Comparison of ENCODE assay signal across 28 mouse cellular contexts in genomic region chr13:110649378-110649777, GRCm38 (mm10).
A peak's percentile ranks its signal among the peaks of the same experiment; 100 is the strongest.
DNase-seq lines count a peak whose midpoint lies in the region; ATAC-seq and TF ChIP-seq lines count a peak whose summit lies in the region.
"Had no signal": no experiment of that assay in that cellular context is flagged by ENCODE, and none has a peak within 500 bp of the region (broad histone marks: within the 10 kb centered on the region; RNA-seq: fewer than 3 reads in every experiment).

No protein-coding gene starts in this region.

- H3K27me3 ChIP-seq in forebrain, embryonic 14.5 days (replicated peaks; ENCODE audit: control insufficient read depth, insufficient read depth, low read length), result no peaks in the 10 kb centered on the region
- H3K27me3 ChIP-seq in forebrain, embryonic 10.5 days (ENCODE audit: poor library complexity, severe bottlenecking), result no peaks in the 10 kb centered on the region
- H3K27me3 ChIP-seq in midbrain, embryonic 11.5 days (ENCODE audit: control insufficient read depth, insufficient read depth, low read length), result no peaks in the 10 kb centered on the region; the same call in 1 of the 2 replicates
- H3K27me3 ChIP-seq in midbrain, embryonic 10.5 days (ENCODE audit: low read depth, poor library complexity, severe bottlenecking), result 0 out of 2 replicates have a peak, but pooled peaks cover 6% of the 10 kb centered on the region
- no peaks in the 10 kb centered on the region for H3K27me3 ChIP-seq in forebrain, embryonic 16.5 days (replicated peaks; ENCODE audit: control insufficient read depth, insufficient read depth, low read length)
- H3K27me3 ChIP-seq in midbrain, postnatal 0 days (ENCODE audit: insufficient read depth, low read length), result no peaks in the 10 kb centered on the region
- H3K27me3 ChIP-seq: CH12.LX; embryonic facial prominence, embryonic 12.5 days; embryonic facial prominence, embryonic 15.5 days; heart, embryonic 13.5 days; Patski had no signal

- no peak overlapping the region for H3K9ac ChIP-seq in forebrain, embryonic 14.5 days (ENCODE audit: low read length)
- no peak overlapping the region for H3K9ac ChIP-seq in midbrain, embryonic 11.5 days (ENCODE audit: low read length)
- no peak overlapping the region for H3K9ac ChIP-seq in forebrain, embryonic 16.5 days (replicated peaks; ENCODE audit: low read depth, low read length)
- no peak overlapping the region for H3K9ac ChIP-seq in midbrain, postnatal 0 days (replicated peaks; ENCODE audit: low read length, poor library complexity, severe bottlenecking)
- H3K9ac ChIP-seq: embryonic facial prominence, embryonic 12.5 days; embryonic facial prominence, embryonic 15.5 days; heart, embryonic 13.5 days; hindbrain, embryonic 14.5 days had no signal

- WGBS in forebrain, embryonic 14.5 days, result 56% methylated on average over 1 of the region's 1 CpGs
- WGBS in forebrain, embryonic 10.5 days, result 62% methylated on average over 1 of the region's 1 CpGs
- WGBS in midbrain, embryonic 11.5 days, result 58% methylated on average over 1 of the region's 1 CpGs
- WGBS in midbrain, embryonic 10.5 days, result 72% methylated on average over 1 of the region's 1 CpGs
- WGBS in forebrain, embryonic 16.5 days, result 62% methylated on average over 1 of the region's 1 CpGs
- WGBS in midbrain, postnatal 0 days, result 38% methylated on average over 1 of the region's 1 CpGs

- no peak overlapping the region for H3K4me2 ChIP-seq in forebrain, embryonic 14.5 days (ENCODE audit: low read length)
- H3K4me2 ChIP-seq in midbrain, embryonic 11.5 days, result no peak overlapping the region
- no peak overlapping the region for H3K4me2 ChIP-seq in forebrain, embryonic 16.5 days (ENCODE audit: low read length)
- H3K4me2 ChIP-seq in midbrain, postnatal 0 days (ENCODE audit: low read depth, low read length, poor library complexity, severe bottlenecking), result no peak overlapping the region
- H3K4me2 ChIP-seq: embryonic facial prominence, embryonic 12.5 days; embryonic facial prominence, embryonic 15.5 days; heart, embryonic 13.5 days; hindbrain, embryonic 14.5 days had no signal

- ATAC-seq in forebrain, embryonic 14.5 days, result peak; percentile 25; the same call in 1 of the 2 replicates
- ATAC-seq in midbrain, embryonic 11.5 days (ENCODE audit: low FRiP score), result no peak; the same call in 1 of the 2 replicates
- ATAC-seq in forebrain, embryonic 16.5 days, result peak; percentile 24; the same call in 1 of the 2 replicates
- no peak for ATAC-seq in midbrain, postnatal 0 days (ENCODE audit: low FRiP score)
- ATAC-seq: inflammation-experienced regulatory T-cells, adult 6 months; Patski had no signal

- no peaks in the 10 kb centered on the region for H3K36me3 ChIP-seq in forebrain, embryonic 14.5 days (ENCODE audit: control insufficient read depth, insufficient read depth, low read length)
- no peaks in the 10 kb centered on the region for H3K36me3 ChIP-seq in forebrain, embryonic 10.5 days (replicated peaks)
- no peaks in the 10 kb centered on the region for H3K36me3 ChIP-seq in midbrain, embryonic 11.5 days (ENCODE audit: control insufficient read depth, insufficient read depth, low read length)
- H3K36me3 ChIP-seq in midbrain, embryonic 10.5 days, result no peaks in the 10 kb centered on the region
- no peaks in the 10 kb centered on the region for H3K36me3 ChIP-seq in forebrain, embryonic 16.5 days (ENCODE audit: control insufficient read depth, insufficient read depth)
- H3K36me3 ChIP-seq in midbrain, postnatal 0 days (ENCODE audit: insufficient read depth, low read length), result no peaks in the 10 kb centered on the region
- H3K36me3 ChIP-seq: embryonic facial prominence, embryonic 12.5 days; embryonic facial prominence, embryonic 15.5 days; G1E; heart, embryonic 10.5 days; heart, embryonic 13.5 days had no signal

- H3K9me3 ChIP-seq in forebrain, embryonic 14.5 days (replicated peaks; ENCODE audit: control insufficient read depth, low read length), result no peaks in the 10 kb centered on the region
- H3K9me3 ChIP-seq in forebrain, embryonic 10.5 days, result no peaks in the 10 kb centered on the region
- no peaks in the 10 kb centered on the region for H3K9me3 ChIP-seq in midbrain, embryonic 11.5 days (ENCODE audit: control insufficient read depth, low read length)
- H3K9me3 ChIP-seq in midbrain, embryonic 10.5 days (replicated peaks), result no peaks in the 10 kb centered on the region; the same call in 1 of the 2 replicates
- H3K9me3 ChIP-seq in forebrain, embryonic 16.5 days (ENCODE audit: control insufficient read depth, low read length), result no peaks in the 10 kb centered on the region
- no peaks in the 10 kb centered on the region for H3K9me3 ChIP-seq in midbrain, postnatal 0 days (ENCODE audit: low read length)
- H3K9me3 ChIP-seq: embryonic facial prominence, embryonic 12.5 days; embryonic facial prominence, embryonic 15.5 days; heart, embryonic 10.5 days; heart, embryonic 13.5 days had no signal

- H3K4me3 ChIP-seq in forebrain, embryonic 14.5 days (ENCODE audit: low read depth, low read length), result no peak overlapping the region
- no peak overlapping the region for H3K4me3 ChIP-seq in forebrain, embryonic 10.5 days
- H3K4me3 ChIP-seq in midbrain, embryonic 11.5 days (ENCODE audit: low read depth, low read length), result no peak overlapping the region
- H3K4me3 ChIP-seq in midbrain, embryonic 10.5 days, result no peak overlapping the region
- no peak overlapping the region for H3K4me3 ChIP-seq in forebrain, embryonic 16.5 days (replicated peaks; ENCODE audit: low read length)
- H3K4me3 ChIP-seq in midbrain, postnatal 0 days (ENCODE audit: low read depth, low read length), result no peak overlapping the region
- H3K4me3 ChIP-seq: embryonic facial prominence, embryonic 12.5 days; embryonic facial prominence, embryonic 15.5 days; heart, adult 2 months; heart, embryonic 10.5 days; heart, embryonic 13.5 days had no signal

- H3K4me1 ChIP-seq in forebrain, embryonic 14.5 days (ENCODE audit: control insufficient read depth, insufficient read depth, low read length), result no peaks in the 10 kb centered on the region
- H3K4me1 ChIP-seq in forebrain, embryonic 10.5 days, result peaks cover 8% of the 10 kb centered on the region
- H3K4me1 ChIP-seq in midbrain, embryonic 11.5 days (ENCODE audit: control insufficient read depth, insufficient read depth, low read length), result peaks cover 8% of the 10 kb centered on the region
- H3K4me1 ChIP-seq in midbrain, embryonic 10.5 days, result peaks cover 18% of the 10 kb centered on the region
- peaks cover 8% of the 10 kb centered on the region for H3K4me1 ChIP-seq in forebrain, embryonic 16.5 days (replicated peaks; ENCODE audit: control insufficient read depth, insufficient read depth, low read length)
- no peaks in the 10 kb centered on the region for H3K4me1 ChIP-seq in midbrain, postnatal 0 days (ENCODE audit: insufficient read depth, low read length)
- H3K4me1 ChIP-seq: embryonic facial prominence, embryonic 12.5 days; embryonic facial prominence, embryonic 15.5 days; heart, embryonic 10.5 days; heart, embryonic 13.5 days had no signal

- no peak for TF ChIP-seq CTCF in midbrain, postnatal 0 days (IDR thresholded peaks at IDR 0.05)

- no peak overlapping the region for H3K27ac ChIP-seq in forebrain, embryonic 14.5 days (ENCODE audit: low read depth, low read length)
- no peak overlapping the region for H3K27ac ChIP-seq in forebrain, embryonic 10.5 days
- H3K27ac ChIP-seq in midbrain, embryonic 11.5 days (ENCODE audit: low read depth, low read length), result no peak overlapping the region
- no peak overlapping the region for H3K27ac ChIP-seq in midbrain, embryonic 10.5 days (replicated peaks)
- peak overlapping the region; percentile 59 for H3K27ac ChIP-seq in forebrain, embryonic 16.5 days (ENCODE audit: low read length)
- 0 out of 2 replicates have a peak overlapping the region, but pooled peaks have one; percentile 47 for H3K27ac ChIP-seq in midbrain, postnatal 0 days (ENCODE audit: low read depth, low read length)
- H3K27ac ChIP-seq: embryonic facial prominence, embryonic 12.5 days; embryonic facial prominence, embryonic 15.5 days; heart, adult 2 months; heart, embryonic 10.5 days; heart, embryonic 13.5 days; hindbrain, postnatal 0 days had no signal

- DNase-seq in forebrain, embryonic 14.5 days (ENCODE audit: low spot score), result no peak
- no peak for DNase-seq in forebrain, embryonic 10.5 days (ENCODE audit: extremely low spot score, low spot score)
- peak; percentile 70 for DNase-seq in midbrain, embryonic 11.5 days (ENCODE audit: low spot score, missing footprints)
- DNase-seq in midbrain, embryonic 10.5 days (ENCODE audit: low spot score), result no peak
- DNase-seq in midbrain, postnatal 0 days (ENCODE audit: low spot score), result no peak
- DNase-seq in cerebellum, adult 18-20 months, result no peak
- DNase-seq: adrenal gland, postnatal 10 days; adrenal gland, postnatal 36 days; B cell, adult 2 months; cerebellum, adult 2 months; cerebellum, adult 9-11 months; cerebellum, postnatal 25 days; gastrocnemius, postnatal 10 days; gastrocnemius, postnatal 36 days; heart, adult 2 months; heart, postnatal 14 days; heart, postnatal 4 days had no signal

Comparison
In these comparisons a context has a peak if more than half of its experiments do, and no peak if none do; other contexts are left out.
1. H3K27ac ChIP-seq: peak in forebrain, embryonic 16.5 days (single experiment) and midbrain, postnatal 0 days (single experiment); none in forebrain, embryonic 14.5 days (single experiment), forebrain, embryonic 10.5 days (single experiment), midbrain, embryonic 11.5 days (single experiment) and midbrain, embryonic 10.5 days (single experiment).
2. ATAC-seq: peak in forebrain, embryonic 14.5 days (single experiment) and forebrain, embryonic 16.5 days (single experiment); none in midbrain, embryonic 11.5 days (single experiment) and midbrain, postnatal 0 days (single experiment).